Mouse (Mus musculus): ENCODE measurements around the gene Azin2.

Azin2 gene

GRCm38 (mm10) chr4:128942346-128942745, 19.9 kb downstream of the Azin2 start:
- no peak for DNase-seq (ENCODE audit: low read depth, low spot score)

DNA sequence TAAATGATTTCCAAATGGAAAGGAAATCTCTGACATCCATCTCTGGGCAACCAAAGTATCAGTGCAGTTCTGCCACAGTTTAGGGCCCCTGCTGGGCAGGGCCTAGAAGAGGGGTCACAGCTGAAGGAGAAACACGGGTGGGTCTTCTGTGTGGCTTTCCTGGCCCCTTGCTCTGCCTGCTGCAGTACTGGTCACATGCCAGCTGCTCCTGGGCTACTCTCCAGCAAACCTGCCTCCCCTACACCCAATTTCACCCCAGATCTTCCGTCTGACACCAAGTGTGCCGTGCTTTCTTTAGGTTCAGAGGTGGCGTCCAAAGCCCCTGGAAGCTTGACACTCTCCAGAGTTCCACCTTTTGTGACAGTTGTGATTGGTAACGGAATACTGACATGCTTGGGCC, 26.6 kb downstream of the Azin2 start:
- DNase-seq (ENCODE audit: low read depth, low spot score): no peak

GRCm38 (mm10) chr4:128932783-128933182, 29.5 kb downstream of the Azin2 start:
- no peak for DNase-seq (ENCODE audit: low read depth, low spot score)

DNA sequence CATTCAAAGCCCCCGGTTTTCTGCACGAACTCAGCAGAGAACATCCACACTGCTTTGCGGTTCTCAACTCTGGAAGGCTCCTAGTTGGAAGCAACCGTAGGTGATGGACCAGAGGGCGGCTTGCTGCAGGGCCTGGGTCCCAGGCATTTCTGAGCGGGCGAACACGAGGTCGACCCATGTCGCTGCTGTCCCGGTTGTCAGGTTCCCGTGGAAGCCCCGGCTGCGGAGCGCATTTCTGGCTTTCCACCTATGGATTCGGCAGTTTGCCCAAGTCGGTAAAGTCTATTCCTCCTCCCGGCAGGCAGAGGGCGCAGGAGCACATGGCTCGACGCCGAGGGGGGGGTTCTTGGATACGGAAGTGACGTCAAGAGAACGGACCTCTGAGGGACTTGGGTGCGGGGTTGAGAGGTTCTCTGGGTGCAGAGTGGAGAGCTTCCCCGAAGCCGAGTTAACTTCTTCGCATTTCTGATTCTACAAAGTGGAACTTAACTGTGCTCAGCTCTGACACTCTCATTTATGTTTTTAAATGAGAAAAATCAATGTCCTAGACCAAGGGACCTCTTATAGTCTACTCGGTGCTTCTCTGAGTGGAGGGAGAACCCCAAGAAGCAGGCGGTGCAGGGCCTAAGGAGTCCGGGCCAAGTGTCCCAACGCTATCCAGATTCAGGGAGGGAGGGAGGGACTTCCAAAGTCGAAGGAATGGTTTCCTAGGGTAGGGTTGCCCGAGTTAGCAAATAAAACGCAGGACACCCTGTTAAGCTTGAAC, 37.2 kb downstream of the Azin2 start:
- peak; percentile 87 for DNase-seq (ENCODE audit: low read depth, low spot score)

GRCm38 (mm10) chr4:128923603-128924002, 38.6 kb downstream of the Azin2 start:
- DNase-seq (ENCODE audit: low read depth, low spot score): no peak

DNA sequence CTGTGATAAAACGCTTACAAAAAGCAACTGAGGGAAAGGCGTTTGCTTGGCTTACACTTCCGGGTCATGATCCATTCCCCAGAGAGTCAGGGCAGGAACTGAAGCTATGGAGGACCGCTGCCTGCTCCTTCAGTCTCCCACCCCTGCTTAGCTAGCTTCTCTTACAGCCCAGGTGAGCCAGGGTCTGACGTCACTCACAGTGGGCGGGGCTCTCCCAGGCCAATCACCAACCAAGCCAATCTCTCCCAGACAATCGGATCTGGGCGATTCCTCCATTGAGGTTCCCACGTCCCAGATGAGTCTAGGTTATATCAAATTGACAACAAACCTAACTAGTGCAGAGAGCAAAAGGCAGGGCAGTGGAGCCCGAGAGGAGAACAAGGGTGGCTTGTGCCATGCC, 43.1 kb downstream of the Azin2 start:
- no peak for DNase-seq (ENCODE audit: low read depth, low spot score)

GRCm38 (mm10) chr4:128918187-128918586, 44.1 kb downstream of the Azin2 start:
- no peak for DNase-seq (ENCODE audit: low read depth, low spot score)

DNA sequence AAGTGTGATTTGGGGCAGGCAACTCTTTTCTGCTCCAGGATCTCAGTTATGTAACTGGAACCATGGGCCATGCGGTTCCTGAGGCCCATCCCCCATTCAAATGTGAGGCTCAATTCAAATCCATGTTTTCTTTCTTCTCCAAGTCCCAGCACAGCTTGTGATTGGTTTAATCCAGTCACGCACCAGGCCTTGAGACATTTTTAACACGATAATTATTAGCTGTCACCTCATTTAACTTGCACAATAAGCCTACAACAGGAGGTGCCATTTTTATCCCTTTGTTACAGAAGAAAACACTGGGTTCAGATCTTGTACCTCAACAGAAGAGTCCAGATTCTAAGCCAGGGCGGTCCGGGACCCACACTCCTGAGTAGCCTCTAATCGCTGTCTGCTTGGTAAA, 44.5 kb downstream of the Azin2 start:
- no peak for DNase-seq (ENCODE audit: low read depth, low spot score)

DNA sequence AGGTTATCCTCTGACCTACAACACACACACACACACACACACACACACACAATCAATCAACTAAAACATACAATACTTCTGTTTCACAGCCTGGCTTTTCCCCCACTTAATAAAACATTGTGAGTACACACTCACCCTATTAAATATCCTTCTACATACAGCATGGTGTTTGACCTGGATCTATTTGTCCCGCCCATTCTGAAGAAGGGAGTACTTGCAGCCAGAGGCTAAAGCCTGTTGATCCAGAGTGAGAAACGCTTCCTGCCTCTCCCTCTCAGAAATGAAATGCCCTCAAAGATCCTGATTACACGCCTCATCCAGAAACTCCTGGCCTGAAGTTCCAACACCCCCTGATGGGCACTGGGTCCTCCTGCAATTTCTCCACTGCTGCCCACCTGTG, 45.1 kb downstream of the Azin2 start:
- DNase-seq (ENCODE audit: low read depth, low spot score): no peak

DNA sequence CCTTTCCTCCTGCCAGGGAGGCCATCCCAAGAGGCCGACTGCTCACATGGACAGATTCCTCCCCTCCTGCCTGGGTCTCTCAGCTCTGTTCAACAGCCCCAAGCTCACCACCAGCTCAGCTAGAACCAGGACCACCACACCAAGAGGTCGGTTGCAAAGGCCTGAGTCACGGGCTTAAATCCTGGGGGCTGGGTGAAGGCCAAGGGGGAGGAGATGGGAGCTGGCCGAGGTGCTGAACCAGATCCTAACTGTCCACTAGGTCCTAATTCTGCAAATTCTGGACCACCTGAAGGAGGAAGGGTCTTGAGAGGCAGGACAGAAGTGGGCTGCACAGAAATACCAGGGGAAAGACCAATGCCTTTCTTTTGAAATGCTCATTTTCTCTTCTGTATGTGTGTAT, 48.4 kb downstream of the Azin2 start:
- no peak for DNase-seq (ENCODE audit: low read depth, low spot score)

GRCm38 (mm10) chr4:128912085-128912484, 50.2 kb downstream of the Azin2 start:
- no peak for DNase-seq (ENCODE audit: low read depth, low spot score)

DNA sequence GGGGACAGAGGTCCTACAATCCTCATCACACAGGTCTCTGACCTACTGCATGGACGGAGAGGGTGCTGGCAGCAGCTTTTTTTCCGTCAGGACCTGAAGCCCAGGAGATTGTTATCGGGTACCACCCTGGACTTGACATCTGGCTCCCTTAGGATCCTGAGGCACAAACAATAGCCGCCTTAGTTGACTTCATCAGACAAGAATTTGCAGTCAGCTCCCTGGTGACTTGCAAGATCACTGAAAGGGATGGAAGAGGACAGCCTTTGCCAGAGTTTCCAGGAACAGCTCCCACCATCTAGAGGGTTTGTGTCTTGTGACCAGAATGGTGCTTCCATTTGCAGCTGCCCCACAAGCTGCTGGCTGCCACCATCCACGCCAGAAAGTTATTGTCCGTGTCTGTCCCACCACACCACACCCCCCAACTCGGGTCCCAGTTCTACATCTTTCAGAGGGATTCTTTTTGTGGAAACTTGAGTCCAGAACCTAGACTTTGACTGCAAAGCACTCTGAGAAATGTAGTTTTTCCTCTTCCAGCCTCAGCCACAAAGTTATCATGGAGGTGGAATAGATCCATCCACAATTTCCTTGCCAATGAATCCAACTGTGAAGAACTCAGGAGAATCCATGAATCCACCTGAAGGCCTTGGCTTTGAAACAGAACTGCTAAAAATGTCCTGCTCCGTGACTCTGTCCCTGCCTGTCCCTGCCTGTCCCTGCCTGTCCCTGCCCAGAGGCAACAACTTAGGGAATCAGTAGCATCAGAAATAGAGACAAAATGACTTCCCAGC, 51.8 kb downstream of the Azin2 start:
- no peak for DNase-seq (ENCODE audit: low read depth, low spot score)

DNA sequence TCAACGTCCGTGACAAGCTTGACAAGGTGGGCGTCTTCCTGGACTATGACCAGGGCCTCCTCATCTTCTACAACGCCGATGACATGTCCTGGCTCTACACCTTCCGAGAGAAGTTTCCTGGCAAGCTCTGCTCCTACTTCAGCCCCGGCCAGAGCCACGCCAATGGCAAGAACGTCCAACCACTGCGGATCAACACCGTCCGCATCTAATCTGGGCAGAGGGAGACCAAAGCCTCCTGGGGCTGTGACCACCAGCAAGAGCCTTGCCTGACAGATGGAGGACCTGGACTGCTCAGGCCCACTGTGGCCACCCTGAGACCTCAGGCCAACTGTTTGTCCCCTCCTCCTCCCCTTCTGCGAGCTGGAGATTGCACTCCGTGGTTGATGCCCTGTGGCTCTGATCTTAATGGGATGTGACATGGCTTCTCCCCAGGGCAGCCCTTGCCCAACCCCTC, 52.8 kb downstream of the Azin2 start:
- DNase-seq (ENCODE audit: low read depth, low spot score): no peak

GRCm38 (mm10) chr4:128908586-128909377, 53.5 kb downstream of the Azin2 start:
- DNase-seq (ENCODE audit: low read depth, low spot score): no peak

- no peak for DNase-seq (ENCODE audit: low read depth, low spot score)
Observed at GRCm38 (mm10) chr4:128907238-128907968, 54.8 kb downstream of the Azin2 start.

GRCm38 (mm10) chr4:128906757-128907156, 55.5 kb downstream of the Azin2 start:
- no peak for DNase-seq (ENCODE audit: low read depth, low spot score)

DNA sequence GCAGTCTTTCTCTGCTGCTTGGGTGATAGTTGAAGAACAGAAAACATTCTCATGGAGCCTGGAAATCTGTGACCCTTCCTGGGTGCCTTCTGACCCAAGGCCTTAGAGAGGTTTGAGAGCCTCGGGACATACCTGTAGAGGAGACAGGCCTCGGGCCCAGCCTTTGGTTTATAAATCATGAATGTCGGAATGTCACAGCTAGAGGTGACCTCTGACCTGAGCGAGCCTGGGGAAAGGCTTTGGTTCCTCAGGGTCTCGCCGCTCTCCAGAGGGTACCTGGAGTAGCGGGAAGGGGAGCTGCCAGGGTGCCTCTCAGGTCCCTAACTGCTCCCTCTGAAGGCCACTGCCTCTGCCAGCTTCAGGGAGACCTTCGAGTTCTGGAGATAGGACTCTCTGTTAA, 57.0 kb downstream of the Azin2 start:
- no peak for DNase-seq (ENCODE audit: low read depth, low spot score)

GRCm38 (mm10) chr4:128904035-128904800, 58.0 kb downstream of the Azin2 start:
- DNase-seq (ENCODE audit: low read depth, low spot score): no peak

GRCm38 (mm10) chr4:128902390-128902789, 59.9 kb downstream of the Azin2 start:
- no peak for DNase-seq (ENCODE audit: low read depth, low spot score)

DNA sequence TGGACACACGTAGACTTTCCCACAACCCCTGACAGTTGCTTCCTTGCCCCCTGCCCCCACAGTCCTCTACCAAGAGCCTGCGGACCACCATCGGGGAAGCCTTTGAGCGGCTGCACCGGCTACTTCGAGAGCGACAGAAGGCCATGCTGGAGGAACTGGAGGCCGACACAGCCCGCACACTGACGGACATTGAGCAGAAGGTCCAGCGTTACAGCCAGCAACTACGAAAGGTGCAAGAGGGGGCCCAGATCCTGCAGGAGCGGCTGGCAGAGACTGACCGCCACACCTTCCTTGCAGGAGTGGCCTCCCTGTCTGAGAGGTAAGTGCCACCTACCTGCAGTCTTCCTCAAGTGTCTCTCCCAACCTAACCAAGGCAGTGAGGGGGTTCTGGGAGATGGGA, 61.8 kb downstream of the Azin2 start:
- DNase-seq (ENCODE audit: low read depth, low spot score): no peak

GRCm38 (mm10) chr4:128899332-128899731, 62.9 kb downstream of the Azin2 start:
- no peak for DNase-seq (ENCODE audit: low read depth, low spot score)
